Mouse (Mus musculus) adrenal gland, postnatal 36 days (tissue): ENCODE results near the gene Klhl22. TPM values are rescaled to one million over a fixed set of nuclear protein-coding genes. Genes with fewer than 3 reads are reported as not detected.
A peak's percentile ranks its signal among the peaks of the same experiment; 100 is the strongest.

Experiments used
- DNase-seq, 2 experiments: peaks; one replicate each; pipeline ENCODE4 v3.0.0; 2021; ENCODE audit warnings: mixed read lengths in 1 of 2
- total RNA-seq, 2 experiments: library from RNA; stranded (reverse); gene quantifications; 2 replicates each; pipeline ENCODE4 v1.2.3; 2021

Gene Klhl22
- total RNA-seq, 2 experiments from 2014 or later = 38.3 to 43.1 TPM

DNA sequence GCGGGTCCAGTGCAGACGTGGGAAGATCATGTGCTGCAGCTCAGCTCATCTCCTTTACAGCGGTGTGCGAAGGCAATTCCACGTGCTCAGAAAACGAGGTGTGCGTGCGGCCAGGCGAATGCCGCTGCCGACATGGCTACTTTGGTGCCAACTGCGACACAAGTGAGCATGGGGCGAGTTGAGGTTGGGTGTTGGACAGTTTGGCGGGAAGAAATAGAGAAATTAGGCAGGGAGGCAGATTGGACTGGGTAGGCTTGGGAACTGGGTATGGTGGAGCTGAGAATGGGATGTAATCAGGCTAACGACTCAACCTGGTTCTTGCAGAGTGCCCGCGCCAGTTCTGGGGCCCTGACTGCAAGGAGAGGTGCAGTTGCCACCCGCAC is 43.0 kb downstream of the Klhl22 start:
- DNase-seq = no peak

DNA sequence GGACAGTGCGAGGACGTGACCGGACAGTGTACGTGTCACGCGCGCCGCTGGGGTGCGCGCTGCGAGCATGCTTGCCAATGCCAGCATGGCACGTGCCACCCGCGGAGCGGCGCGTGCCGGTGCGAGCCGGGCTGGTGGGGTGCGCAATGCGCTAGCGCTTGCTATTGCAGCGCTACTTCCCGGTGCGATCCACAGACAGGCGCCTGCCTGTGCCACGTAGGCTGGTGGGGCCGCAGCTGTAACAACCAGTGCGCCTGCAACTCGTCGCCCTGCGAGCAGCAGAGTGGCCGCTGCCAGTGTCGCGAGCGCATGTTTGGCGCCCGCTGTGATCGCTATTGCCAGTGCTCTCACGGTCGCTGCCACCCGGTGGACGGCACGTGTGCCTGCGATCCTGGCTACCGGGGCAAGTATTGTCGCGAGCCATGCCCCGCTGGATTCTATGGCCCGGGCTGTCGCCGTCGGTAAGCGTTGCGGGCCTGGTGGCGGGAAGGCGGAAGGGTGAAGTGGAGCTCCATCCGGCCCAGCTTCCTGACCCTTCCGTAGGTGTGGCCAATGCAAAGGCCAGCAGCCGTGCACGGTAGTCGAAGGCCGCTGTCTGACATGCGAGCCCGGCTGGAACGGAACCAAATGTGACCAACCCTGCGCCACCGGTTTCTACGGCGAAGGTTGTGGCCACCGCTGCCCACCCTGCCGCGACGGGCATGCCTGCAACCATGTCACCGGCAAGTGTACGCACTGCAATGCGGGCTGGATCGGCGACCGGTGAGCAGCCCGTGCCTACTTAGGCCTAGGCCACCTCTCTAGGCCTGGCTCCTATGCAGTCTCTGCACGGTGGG is 43.6 kb downstream of the Klhl22 start:
- peak; percentile 58 for DNase-seq

DNA sequence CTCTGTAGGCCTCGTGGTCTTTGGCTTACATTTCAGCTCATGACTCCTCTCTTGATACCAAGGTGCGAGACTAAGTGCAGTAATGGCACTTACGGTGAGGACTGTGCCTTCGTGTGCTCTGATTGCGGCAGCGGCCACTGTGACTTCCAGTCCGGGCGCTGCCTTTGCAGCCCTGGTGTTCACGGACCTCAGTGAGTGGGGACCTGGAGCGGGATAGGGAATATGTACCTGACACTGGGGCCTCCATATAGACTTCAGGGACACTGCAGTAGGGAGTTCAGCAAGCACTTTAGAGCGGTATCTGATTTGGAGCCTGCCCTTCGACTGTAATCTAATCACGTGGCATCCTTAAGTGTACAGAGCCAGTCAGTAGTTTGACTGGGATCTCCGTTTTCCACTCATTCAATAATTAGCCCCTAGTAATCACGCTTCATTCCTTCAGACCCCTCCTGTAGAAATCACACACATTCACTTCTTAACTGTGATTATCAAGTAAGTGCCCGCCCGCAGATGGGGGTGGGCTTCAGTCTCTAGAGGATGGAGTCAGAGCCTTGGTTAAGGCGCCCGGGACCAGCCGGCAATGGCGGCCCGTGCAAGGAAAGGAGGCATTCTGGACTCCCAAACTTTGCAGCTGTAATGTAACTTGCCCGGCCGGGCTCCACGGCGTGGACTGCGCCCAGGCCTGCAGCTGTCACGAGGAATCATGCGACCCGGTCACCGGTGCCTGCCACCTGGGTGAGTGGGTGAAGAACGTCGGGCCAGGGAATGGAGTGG is 44.4 kb downstream of the Klhl22 start:
- no peak for DNase-seq

GRCm38 (mm10) chr16:17804449-17804912 is 45.1 kb downstream of the Klhl22 start:
- DNase-seq = peak; percentile 41 to 58

GRCm38 (mm10) chr16:17804982-17805381 is 45.6 kb downstream of the Klhl22 start:
- DNase-seq = no peak

DNA sequence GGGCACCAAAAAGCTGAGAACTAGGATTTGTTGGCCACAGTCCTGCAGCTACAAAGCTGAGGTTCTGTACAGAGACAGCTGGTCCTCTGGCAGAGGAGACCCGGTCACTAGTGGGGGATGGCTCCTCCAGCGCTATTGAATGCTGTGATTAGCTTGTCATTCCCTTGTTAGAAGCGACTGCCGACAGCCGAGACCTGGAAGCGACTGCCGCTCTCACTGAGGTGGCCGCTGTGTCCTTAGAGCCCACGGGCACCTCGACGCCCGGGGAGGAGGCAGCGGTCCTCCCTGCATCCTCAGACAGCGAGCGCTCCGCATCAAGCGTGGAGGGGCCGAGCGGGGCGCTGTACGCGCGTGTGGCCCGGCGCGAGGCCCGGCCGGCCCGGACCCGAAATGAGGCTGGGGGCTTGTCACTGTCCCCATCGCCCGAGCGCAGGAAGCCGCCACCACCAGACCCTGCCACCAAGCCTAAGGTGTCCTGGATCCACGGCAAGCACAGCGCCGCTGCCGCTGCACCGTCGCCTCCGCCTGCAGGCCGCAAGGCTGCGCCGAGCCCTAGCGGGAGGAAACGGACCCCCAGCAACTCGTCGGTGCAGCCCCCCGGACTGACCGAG is 47.3 kb downstream of the Klhl22 start:
- DNase-seq = peak; percentile 13 to 24

DNA sequence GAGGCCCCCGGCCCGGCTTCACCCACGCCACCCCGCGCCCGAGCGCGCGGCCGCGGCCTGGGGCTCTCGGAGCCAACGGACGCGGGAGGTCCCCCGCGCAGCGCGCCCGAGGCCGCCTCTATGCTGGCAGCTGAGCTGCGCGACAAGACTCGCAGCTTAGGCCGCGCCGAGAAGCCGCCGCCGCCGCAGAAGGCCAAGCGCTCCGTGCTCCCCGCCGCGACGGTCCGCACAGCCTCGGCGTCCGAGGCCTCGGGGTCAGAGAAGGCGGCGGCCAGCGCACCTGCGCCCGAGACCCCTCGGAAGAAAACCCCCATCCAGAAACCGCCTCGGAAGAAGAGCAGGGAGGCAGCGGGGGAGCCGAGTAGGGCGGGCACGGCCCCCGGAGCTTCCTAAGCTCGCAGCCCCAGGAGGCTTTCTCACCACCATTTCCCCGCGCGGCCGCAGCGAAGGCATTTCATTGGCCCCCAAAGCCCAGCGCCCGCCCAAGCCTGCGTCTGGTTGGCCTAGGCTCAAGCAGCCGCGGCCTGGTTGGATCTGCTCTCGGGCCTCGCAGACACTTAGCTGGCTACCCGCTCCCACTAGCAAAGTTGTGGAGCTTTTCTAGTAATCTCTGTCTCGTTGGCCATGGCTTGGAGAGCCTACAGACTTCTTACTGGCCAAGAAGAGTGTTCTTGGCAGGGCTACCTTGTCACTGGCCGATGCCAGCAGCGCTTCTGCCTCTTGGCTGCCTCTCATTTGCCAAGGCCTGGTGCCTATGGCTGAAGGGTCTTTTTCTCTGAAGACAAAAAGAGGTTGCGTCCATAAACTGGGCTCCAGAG is 48.0 kb downstream of the Klhl22 start:
- DNase-seq = peak; percentile 93 to 94

DNA sequence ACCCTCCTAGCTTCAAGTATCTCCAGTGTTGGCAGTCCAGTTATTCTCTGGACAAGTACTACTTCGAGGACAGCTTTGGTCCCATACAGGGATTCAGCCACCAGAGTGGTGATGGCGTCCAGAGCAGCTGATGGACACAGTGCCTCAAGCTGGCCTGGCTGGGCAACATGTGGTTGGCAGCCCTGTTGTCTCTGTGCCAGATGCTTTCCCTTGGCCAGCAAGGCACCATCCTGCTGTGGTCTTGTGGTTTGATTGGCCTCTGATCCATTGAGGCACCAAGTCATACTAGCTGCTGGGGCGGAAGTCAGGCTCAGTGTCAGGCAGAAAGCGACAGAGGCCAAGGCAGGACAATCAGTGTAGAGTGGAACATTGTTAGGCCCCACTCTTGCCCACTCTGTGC is 49.7 kb downstream of the Klhl22 start:
- DNase-seq = no peak

DNA sequence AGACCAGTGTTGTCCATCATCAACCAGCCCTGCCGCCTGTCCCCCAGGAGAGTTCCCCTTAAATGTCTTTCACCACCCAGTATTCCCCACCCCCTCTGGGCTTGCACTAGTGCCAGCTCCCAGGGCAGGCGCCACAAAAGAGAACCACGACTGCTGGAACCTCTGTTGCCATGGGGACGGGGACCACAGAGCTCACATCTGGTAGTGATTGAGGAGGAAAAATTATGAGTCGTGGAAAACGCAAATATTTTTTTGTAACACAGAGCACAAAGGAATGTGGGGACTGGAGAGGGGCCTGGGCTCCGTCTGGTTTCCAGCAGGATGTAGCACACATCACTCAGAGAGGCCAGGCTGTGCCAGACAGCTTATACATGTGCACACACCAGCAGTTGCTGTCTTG is 50.3 kb downstream of the Klhl22 start:
- DNase-seq = no peak

GRCm38 (mm10) chr16:17812120-17812519 is 52.7 kb downstream of the Klhl22 start:
- DNase-seq = peak in 1 of 2 experiments; percentile 38

- DNase-seq = no peak
Observed at GRCm38 (mm10) chr16:17813173-17813572, 53.8 kb downstream of the Klhl22 start.

DNA sequence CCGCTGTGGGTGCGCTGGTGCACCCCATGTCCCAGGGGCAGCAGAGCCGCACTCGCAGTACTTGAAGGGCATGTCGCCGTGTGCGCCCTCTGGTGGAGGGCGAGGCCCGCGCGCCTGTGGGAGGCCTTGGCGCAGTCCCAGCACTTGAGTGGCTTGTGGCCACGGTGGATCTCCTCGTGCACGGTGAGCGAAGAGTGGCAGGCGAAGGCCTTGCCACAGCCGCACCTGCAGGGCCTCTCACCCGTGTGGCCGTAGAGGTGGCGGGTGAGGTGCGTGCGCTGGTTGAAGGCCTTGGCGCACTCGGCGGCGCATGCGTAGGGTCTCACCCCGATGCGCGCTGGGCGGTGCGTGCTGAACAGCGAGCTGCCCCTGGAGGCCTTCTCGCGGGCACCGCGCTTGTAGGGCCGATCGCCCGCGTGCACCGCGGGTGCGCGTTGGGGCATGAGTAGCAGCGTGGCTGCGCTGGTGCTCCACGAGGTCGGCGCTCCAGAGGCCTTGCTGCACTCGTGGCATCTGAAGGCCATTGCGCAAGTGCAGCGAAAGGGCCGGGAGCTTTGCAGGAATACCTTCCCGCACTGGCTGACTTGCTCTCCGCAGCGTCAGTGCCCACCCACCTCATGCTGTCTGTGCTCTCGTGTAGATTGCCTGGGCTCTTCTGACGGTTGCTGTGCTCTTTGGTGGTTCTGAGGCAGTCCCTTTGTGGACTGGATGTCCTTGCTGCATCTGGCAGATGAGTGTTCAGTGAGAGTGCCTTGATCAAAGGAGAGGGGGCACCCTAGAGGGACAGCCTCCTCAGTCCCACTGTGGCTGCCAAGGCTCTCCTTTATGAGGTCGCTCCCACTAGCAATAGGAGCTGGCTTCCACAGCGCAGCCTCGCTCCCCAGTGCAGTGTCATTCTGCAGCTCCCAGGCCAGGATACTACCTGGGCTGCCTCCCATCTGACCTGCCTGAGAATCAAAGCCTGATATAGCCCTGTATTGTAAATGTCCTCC is 56.3 kb downstream of the Klhl22 start:
- peak; percentile 69 to 79 for DNase-seq

DNA sequence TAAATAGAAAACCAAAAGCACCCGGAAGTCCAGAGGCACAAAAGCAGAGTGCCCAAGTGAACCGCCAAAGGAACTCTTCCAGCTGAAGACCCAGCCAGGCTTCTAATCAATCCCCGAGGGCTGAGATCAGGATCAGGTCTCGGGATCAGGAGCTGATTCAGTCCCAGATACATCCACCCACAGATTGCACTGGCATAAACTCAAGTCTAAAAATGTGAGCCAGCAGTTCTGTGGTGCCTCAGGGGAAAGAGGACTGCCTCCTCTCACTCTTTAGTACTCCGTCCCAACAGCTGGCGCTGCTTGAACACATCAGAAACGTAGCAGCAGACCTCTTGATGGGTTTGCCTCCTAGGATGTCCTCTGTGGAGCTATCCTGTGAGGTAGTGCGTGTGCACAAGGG is 57.1 kb downstream of the Klhl22 start:
- no peak for DNase-seq

DNA sequence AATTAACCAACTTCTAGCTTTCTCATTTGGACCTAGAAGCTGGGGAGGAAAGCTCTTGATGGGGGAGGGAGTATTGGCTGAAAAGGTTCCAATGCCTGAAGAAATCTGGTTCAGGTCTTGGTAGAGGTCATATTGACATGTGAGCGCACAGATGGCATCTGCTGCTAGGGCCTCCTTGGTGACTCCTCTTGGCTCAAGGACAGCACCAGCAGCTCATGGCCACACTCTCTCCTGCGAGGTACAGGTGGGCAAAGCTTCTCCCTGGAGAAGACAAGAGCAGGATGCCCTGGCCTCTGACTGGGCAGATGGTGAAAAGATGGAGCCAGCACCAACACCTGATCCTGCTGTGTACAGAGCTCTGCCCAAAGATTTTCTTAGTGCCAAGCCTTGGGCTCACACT is 67.1 kb downstream of the Klhl22 start:
- no peak for DNase-seq

- DNase-seq = no peak
Observed at GRCm38 (mm10) chr16:17828229-17828628, 68.8 kb downstream of the Klhl22 start.

DNA sequence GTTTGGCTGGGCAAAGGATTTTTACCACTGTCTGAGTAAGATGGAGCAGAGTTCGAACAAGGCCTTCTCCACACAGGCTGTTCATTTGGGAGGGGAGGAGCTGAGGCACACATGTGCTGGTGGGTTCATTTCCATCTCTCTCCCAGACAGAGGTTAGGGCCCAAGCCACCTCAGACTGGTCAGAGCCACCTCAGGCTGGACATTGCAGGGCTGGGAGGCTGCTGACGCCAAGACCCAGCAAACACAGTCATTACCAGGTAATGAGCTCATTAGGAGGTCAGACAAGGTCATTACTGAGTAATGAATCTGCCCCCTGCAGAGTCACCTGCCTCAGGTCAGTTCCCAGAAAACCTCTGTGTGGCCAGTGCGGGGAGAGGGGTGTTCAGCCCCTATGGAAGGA is 69.4 kb downstream of the Klhl22 start:
- DNase-seq = no peak

GRCm38 (mm10) chr16:17830385-17831178 is 71.2 kb downstream of the Klhl22 start:
- DNase-seq = no peak

DNA sequence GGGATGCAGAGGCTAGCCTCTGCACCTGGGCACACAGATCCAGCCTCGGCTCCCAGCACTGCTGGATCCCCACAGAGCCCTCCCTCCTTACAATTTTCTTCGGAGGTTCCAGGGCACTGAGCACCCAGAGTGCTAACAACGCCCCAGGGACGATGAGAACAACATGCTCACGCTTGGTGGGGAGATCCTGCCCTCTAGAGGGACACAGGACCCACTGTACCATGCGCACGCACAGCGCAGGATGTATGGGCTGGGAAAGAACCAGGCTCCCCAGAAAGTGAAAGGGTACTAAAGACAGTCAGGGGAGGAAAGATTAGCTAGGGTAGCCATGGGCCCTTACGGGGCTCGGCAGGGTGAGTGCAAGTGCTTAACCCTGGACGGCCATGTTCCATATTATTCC is 72.4 kb downstream of the Klhl22 start:
- no peak for DNase-seq

DNA sequence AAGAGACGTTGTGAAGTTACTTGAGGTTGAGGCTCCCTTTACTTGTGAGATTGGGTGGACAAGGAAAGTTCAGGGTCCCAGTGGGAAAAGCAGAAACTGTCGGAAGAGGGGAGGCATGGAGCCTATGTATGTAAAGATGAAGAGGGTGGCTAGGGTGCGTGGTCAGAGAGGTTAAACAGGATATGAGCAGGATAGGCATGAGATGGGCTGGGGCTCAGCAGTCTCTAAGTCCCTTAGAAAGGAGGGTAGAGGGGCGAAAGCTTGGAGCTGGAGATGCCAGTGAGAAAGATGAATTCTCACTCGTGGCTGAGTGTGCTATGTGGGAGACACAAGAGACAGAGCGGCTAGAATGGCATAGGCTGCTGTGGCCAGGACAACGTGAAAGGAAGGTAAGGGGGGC is 73.4 kb downstream of the Klhl22 start, which contains the start of gene B830017H08Rik:
B830017H08Rik (plus strand) TSS at position 301 of the 400 bp plus-strand sequence.
- DNase-seq = no peak

GRCm38 (mm10) chr16:17833321-17833680 is 73.9 kb downstream of the Klhl22 start:
- DNase-seq = peak; percentile 25 to 39
